Mouse (Mus musculus): ENCODE measurements at regions not wholly inside any gene's neighbourhood (a gene's known extent, or its start where the extent isn't known, plus 50 kb on each side); places are given as distances from the start of the nearest gene placed in this dataset.

DNA sequence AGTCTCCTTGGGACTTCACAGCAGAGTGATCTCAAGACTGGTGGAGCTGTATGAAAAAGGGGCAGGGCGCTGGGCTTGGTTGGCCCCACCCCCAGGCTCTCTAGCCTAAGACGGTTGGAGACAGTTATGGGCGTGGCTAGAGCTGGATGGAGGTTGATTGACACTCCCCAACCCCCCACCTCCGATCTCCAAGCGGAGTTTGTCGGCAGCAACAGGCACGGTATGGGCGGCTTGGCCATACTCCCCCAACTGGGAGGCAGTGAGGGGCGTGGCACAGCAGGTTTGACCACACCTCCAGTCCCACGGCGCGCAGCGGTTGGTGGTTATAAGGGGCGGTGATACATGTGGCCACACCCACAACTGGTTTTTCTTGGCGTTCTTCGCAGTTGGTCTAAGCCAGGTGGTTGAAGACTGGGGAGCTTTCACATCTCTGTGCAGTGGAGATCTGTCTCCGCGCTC is 120.8 kb upstream of the Lemd2 start:
- ATAC-seq (replicated peaks; ENCODE audit: insufficient number of reproducible peaks, low FRiP score, low TSS enrichment, poor library complexity, severe bottlenecking): peak; percentile 73; the same call in 1 of the 2 replicates

DNA sequence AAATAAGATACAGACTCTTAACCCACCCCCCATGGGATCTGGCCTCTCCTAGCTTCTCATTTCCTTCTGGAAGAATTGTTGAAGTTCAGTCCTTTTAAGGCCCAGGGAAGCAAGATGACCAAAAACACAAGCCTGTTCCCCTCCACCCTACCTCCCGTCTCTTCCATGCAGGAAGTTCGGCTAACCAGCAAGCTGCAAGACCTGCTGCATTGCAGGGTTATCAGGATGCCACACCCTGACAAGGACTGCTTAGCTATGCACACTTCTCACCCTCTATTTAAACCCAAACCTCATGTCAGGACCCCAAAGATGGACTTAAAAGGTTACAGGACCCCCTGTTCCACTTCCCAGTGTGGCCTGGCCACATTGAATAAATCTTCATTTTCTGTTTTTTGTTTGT is 119.2 kb upstream of the Lemd2 start:
- ATAC-seq (replicated peaks; ENCODE audit: insufficient number of reproducible peaks, low FRiP score, low TSS enrichment, poor library complexity, severe bottlenecking): no peak

DNA sequence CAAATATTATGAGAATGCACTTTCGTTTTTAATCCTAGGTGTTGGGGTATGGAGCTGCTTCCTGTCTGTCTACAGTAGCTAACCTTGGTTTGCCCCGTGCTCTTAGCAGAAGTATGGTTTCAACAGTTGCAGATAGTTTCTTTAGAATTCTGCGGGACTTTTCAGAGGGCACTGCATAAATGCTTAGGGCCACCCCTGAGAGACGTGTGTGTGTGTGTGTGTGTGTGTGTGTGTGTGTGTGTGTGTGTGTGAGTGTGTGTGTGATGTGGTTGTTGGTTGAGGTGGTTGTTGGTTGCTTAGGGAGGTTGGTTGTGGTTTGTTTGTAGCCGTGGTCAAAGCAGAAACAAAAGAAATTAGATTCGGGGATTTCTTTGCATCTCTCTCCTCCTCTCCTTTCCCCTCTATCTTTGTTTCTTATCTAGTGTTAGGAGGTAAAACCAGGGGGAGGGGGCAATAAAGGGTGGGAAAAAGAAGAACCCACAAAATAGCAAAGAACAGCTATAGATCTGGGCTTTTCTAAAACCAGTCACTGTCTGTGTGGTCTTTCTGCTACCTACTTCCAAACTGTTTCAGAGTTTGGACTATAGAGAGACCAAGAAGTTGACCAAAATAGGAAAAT is 118.7 kb upstream of the Lemd2 start:
- ATAC-seq (replicated peaks; ENCODE audit: insufficient number of reproducible peaks, low FRiP score, low TSS enrichment, poor library complexity, severe bottlenecking): no peak

DNA sequence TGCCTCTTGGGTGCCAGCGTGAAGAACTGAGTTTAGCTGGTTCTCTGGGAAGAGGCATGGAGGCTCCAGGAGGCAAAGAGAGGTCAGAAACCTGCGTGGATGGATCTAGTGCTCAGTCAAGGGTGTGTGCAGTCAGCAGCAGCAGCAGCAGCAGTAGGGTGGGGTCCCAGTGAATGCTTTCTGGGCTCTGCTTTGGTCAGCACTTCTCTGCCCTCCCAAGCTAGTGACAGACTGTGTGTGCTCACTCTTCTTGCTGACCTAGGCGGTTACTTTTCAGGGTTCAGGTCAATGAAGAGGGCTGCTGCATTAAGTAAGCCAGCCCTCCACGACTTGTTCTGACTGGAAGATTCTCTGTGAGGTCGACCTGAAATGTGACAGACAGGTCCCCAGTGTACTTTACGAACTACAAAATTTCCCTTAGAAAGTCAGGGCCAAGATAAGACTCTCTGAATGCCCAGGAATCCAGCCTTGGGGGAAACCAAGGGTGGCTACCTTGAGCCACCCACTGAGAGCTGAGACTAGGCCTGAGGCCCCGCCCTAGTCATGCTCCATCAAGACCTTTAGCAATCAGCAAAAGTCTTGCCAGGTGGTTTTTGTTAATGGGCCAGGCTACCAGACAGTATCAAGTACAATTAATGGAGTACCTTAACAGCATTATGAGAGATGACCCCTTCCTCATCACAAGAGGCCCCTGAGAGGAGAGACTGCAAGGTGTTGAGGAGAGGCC is 114.9 kb upstream of the Lemd2 start:
- no peak for ATAC-seq (replicated peaks; ENCODE audit: insufficient number of reproducible peaks, low FRiP score, low TSS enrichment, poor library complexity, severe bottlenecking)

DNA sequence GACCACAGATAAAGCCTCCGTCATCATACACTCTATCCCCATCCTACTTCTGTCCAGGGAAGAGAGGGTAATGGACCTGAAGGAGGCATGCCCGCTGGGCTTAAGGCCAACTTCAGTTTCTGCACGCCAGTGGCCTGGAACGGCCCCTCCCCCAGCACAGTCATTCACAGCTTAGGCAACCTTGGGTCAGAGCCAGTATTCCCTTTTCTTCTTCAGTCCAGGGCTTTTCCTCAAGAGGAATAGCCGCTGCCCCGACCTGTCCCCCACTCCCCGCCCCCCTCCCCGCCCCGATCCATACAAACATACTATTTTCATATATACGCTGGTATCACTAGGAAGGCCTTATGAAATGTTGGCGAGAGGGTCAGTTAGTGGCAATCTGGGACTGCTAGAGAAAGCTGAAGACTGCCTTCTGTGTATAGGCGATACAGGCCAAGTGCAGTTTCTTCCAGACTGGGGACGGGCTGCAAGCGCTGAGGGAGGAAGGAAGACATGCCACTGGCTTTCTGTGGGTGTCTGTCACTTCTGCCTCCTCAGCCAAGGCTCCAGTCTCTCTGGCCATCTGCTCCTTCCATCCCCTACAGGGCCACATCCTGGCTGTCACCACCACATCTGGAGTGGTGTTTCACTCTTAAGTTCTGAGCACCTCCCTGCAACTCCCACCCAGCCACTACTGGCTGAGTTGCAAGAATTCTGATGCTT is 113.5 kb upstream of the Lemd2 start:
- no peak for ATAC-seq (replicated peaks; ENCODE audit: insufficient number of reproducible peaks, low FRiP score, low TSS enrichment, poor library complexity, severe bottlenecking)

DNA sequence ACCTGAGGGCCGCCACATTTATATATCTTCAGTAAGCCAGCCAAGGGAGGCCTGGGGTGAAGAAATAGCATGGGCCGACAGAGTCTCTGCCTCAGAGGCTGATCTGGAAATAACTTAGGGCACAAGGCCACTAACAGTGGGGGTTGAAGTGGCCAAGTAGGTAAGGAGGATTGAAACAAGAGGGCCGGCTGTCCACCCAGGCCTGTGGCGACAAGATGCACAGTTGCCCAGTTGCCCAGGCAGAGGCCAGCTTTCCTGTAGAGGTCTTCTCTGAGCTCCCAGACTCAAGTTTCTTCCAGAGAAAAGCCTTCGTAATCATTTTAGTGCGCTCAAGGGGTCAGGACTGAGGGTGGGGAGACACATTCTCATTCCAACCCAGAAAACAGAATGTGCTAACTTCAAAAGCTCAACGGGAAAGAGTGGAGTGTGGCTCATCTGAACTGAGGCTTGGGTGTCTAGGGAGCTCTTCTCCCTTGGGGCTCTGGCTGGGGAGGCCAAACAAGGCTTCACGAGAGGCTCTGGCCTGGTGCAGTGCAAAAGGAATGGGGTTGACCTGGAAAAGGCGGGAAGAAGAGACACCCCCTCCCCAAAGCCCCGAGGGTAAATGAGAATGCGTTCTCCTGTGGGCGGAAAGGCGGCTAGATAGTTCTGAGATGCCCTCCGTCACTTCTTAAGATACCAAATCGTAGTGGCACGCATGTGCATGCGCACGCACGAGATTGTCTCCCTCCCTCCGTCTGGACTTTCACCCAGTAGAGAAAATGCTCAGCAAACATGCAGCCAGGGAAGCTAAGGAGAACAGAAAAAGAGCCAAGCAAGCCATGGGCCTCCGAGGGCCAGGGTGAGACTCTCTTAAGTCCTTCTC is 112.7 kb upstream of the Lemd2 start:
- no peak for ATAC-seq (replicated peaks; ENCODE audit: insufficient number of reproducible peaks, low FRiP score, low TSS enrichment, poor library complexity, severe bottlenecking)

DNA sequence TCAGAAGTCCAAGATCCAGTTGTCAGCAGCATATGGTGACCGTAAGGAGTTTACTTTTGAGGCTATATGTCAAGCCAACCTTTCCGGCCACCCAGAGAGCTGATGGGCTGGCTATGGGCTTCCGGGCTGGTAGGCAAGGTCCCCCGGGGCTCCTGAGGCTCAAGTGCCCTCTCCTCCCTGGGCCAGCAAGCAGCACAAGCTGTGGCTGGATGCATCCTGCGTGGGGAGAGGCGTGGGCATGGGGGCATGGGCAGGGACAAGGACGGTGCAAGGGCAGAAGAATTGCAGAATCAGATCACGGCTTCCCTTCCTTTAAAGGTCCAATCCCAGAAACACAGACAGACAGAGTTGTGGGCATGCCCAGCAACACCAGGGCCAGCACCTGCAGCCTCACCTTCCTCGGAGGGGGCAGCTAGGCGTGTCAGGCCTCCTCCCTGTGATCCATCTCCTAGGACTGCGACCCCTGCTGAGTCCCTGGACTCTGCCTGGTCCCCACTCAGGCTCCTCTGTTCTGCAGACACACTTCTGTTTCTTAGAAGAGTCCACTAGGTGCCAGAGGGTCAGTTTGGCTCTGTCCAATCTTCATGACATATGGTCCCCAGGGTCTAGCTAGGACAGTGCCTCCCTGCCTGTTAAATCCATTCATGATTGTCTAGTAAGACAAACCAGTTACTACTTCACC is 111.8 kb upstream of the Lemd2 start:
- ATAC-seq (replicated peaks; ENCODE audit: insufficient number of reproducible peaks, low FRiP score, low TSS enrichment, poor library complexity, severe bottlenecking): no peak

DNA sequence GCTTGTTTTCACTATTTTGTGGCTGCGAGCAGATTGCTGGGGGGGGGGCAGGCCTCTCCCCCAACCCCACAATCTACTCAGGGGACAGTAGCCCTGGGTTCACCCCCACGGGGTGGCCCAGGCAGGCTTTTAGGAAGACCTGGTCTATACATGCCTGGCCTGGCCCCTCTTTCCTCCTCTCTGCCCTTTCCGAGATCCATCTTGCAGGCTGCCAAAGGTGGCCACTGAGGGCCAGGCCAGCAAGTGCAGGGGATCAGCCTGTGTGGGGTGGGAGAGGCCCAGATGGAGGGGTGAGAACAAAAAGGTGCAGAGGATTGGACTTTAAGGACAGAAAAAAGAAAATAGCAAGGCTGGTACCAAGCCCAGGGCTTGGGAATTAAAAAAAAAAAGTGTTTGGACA is 111.2 kb upstream of the Lemd2 start:
- no peak for ATAC-seq (replicated peaks; ENCODE audit: insufficient number of reproducible peaks, low FRiP score, low TSS enrichment, poor library complexity, severe bottlenecking)

DNA sequence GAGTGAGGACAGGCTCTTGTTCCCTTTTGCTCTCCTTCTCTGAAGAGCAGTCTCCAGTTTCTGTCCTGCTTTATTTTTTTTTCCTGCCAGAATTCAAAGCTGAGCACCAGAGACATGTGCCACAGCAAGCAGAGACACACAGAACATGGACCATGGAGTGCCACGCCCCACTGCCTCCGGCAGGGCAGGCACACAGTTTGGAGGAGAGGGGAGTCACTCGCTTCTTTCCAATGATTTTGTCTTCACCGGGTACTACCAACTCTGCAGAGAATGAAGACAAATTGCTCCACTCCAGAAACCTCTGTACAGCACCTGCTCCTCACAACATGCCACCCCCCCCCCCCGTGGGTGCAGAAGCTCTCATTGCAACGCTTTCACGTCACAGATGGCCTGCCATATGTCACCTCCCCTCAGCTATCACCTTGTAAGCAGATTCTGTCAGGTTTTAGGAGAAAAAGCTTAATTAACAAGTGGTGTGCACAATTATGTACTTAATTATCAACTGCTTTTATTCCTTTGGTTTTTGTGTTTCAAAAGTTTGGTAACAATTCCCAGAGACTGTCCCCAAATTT is 110.6 kb upstream of the Lemd2 start:
- no peak for ATAC-seq (replicated peaks; ENCODE audit: insufficient number of reproducible peaks, low FRiP score, low TSS enrichment, poor library complexity, severe bottlenecking)

DNA sequence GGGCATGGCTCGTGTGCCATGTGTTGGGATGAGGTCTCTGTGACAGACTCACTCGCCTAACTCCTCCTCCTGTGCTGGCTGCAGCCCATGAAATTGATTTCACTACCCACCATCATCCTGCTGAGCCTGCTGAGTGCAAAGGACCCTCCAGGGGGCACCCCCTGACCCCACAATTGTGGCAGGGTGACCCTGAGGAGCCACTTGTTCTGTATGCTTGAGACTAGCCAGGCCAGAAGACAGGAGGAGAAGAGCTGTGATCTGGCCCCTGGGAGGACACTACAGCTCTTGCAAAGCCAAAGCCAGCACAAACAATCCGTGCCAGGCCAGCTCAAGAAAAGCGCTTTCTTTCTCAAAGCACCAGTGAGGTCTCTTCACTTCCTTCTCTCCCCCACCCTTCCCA is 104.7 kb upstream of the Lemd2 start:
- no peak for ATAC-seq (replicated peaks; ENCODE audit: insufficient number of reproducible peaks, low FRiP score, low TSS enrichment, poor library complexity, severe bottlenecking)

DNA sequence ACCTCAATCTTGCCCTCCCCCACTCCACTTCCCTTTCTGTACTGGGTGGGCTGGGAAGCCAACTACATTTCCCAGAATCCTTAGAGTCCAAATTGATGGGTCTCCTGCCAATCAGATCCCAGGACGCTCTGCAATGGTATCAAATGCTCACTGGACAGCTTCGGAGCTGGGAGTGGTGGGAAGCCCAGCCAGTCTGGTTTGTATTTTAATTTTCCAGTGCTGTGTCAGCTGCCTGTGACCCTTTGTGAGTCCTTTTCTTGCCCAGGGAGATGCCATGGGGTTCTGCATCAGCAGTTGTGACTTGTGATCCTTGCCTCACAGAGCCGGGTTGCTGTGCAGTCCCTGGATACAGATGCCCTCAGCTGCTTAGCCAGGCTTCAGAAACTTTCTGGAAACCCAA is 100.6 kb upstream of the Lemd2 start:
- no peak for ATAC-seq (replicated peaks; ENCODE audit: insufficient number of reproducible peaks, low FRiP score, low TSS enrichment, poor library complexity, severe bottlenecking)

DNA sequence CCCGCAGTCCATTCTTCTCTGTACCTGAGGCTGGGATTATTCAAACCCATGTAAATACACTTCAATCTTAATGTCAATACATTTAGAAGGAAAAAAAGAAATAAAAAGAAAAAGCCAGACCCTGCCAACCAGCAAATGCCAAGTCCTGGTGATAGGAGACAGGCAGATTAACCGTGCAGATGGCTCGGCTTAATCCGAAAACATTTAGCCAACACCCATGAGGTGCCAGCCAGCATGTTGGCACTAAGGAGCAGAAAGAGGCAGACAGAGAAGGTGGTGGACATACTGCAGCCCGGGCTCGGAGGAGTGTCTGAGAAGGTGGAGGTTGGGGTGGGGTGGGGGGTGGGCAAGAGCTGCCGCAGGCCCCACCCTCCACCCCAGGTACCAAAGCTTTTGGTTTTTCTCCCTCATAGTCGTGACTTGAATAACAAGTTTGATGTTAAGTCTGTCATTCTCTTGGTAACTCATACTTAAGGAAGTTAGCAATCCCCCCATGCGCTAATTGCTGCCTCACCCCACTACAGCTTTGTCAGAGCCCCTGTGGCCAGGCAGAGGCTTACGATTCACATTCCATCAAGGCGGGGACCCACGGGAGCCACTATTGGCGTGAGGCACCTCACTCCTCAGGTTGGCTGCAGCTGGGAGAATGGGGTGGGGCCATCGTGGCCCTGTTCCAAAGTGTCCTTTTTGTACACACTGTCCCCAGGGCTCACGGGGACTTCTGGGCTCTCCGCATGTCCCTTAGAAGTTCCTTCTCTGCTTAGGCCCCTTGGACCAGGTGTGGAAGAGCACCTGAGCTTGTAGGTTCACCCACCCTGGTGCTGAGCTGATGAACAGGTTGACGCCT is 99.6 kb upstream of the Lemd2 start:
- ATAC-seq (replicated peaks; ENCODE audit: insufficient number of reproducible peaks, low FRiP score, low TSS enrichment, poor library complexity, severe bottlenecking): no peak

DNA sequence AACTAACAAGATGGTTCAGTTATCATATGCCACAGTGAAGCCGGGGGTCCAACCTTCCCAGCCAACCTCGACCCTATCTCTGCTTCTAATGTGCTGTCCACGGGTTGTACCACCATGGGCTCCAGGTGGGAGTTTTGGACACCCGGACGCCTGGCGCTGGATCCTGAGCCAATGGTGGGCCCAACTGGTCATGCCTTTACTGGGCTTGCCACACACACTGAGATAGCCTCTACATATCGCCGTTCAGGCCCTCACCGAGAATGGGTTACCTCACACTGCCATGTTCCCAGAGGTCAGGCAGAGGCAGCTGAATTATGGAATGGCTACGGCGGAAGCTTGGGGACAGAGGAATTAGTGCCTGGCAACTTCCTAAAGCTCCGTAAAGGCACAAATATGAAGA is 98.8 kb upstream of the Lemd2 start:
- ATAC-seq (replicated peaks; ENCODE audit: insufficient number of reproducible peaks, low FRiP score, low TSS enrichment, poor library complexity, severe bottlenecking): no peak

DNA sequence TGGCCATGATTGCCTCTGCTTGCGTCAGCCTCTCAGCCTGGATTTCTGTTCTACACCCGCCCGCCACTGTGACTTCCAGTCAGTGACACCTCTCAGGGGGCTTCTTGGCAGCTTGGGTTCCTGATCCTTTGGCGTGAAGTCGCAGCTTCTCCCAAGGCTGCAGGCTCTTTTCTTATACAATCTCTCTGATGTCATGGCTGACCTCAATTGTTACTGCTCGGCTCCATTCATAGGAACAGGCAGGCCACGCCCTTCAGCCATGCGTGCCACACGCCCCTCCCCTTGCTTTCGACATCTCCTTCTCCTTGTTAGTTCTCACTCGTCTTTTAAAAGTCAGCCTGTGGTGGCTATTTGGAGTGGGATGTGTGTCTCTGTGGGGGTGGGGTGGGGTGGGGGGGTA is 97.1 kb upstream of the Lemd2 start:
- no peak for ATAC-seq (replicated peaks; ENCODE audit: insufficient number of reproducible peaks, low FRiP score, low TSS enrichment, poor library complexity, severe bottlenecking)

DNA sequence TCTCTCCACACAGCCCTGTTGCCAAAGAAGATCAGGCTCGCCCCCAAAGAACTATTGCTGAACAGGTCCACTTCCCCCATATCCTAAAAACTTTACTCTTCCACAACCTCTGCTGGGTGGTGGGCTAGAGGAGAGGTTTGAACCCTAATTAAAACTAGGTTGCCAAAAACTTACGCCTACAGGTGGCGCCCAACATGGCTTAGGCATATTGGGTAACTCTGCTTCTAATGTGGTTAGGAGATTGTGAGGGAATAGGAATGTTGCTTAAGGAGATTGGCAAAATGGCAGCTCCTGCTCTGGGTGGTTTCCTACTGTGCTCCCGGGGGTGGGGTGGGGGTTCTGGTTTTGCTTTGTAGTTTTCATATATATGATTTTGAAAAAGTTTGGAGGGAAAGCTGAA is 95.0 kb upstream of the Lemd2 start:
- no peak for ATAC-seq (replicated peaks; ENCODE audit: insufficient number of reproducible peaks, low FRiP score, low TSS enrichment, poor library complexity, severe bottlenecking)

DNA sequence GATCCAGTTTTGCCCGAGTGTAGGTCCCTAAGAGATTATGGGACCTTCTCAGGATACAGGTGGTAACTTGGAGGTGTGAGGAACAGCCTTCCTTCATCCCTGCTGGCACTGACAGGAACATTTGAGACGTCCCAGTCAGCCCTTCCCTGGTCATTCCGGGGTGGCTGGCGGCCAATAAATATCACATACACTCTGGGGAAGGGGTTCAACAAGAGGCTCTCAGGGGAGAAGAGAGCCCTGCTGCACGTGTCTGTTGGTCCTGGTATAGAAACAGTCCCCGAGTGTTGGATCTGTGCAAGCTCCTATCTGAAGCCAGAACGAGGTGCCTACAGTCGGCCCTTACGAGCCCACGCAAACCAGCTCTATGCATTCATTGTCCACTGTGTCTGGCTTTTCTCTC is 94.1 kb upstream of the Lemd2 start:
- no peak for ATAC-seq (replicated peaks; ENCODE audit: insufficient number of reproducible peaks, low FRiP score, low TSS enrichment, poor library complexity, severe bottlenecking)

DNA sequence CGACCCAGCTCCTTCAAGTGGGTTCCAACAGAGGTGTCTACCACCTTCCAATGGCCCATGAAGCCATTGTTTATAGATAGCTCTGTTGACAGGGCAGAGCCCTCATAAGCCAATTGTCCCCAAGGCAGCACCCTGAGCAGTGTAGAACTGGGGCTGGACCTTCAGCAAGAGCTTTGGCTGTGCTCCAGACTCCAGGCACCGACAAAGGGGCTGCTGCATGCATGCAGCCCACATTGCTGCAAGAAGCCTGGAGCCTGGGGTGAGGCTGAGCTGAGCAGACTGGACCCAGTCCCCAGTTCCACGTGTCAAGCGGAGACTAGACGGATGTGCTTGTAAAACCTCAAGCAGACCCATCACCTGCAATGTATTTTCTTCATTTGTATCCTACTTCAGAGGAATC is 91.9 kb upstream of the Lemd2 start:
- ATAC-seq (replicated peaks; ENCODE audit: insufficient number of reproducible peaks, low FRiP score, low TSS enrichment, poor library complexity, severe bottlenecking): no peak

DNA sequence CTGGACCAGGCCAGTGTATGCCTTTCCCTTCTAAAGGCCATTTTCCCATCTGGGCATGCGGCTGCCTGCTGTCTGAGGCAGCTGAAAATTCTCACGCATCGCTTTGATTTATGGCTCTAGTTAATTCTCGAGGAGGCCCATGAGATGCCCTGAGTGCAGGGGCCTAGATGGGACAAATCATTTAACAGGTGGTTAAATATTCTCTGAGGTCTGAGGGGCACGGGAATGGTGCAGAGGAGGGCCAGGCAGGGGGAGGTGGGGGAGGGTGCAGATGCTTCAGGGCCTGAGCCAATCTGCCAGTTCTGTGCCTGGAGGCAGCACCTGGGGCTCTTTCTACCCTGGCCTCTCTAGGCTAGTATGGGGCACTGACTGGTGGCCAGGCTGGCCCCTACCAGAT is 89.9 kb upstream of the Lemd2 start:
- ATAC-seq (replicated peaks; ENCODE audit: insufficient number of reproducible peaks, low FRiP score, low TSS enrichment, poor library complexity, severe bottlenecking): no peak

All from monocyte, adult 5-6 weeks (primary cell).